Mouse (Mus musculus): ENCODE measurements around the gene Lonp2.

GRCm38 (mm10) chr8:86654578-86654977 lies 30.7 kb downstream of the Lonp2 start:
- no peak for TF ChIP-seq USF1 (IDR thresholded peaks at IDR 0.05; ENCODE audit: low read depth)
- TF ChIP-seq POLR2A (IDR thresholded peaks at IDR 0.05; ENCODE audit: insufficient read length, low read depth) = no peak
- TF ChIP-seq TCF12 (IDR thresholded peaks at IDR 0.05; ENCODE audit: insufficient read depth, poor library complexity, severe bottlenecking) = no peak
- no peak for TF ChIP-seq E2F4 (IDR thresholded peaks at IDR 0.05; ENCODE audit: insufficient read depth)
- no peak for TF ChIP-seq MYOD1 (IDR thresholded peaks at IDR 0.05; ENCODE audit: control insufficient read depth in 1 of 3, insufficient read length in 2 of 3, low read depth in 2 of 3)
- TF ChIP-seq POLR2AphosphoS2 (IDR thresholded peaks at IDR 0.05; ENCODE audit: insufficient read length, low read depth) = no peak
- TF ChIP-seq CEBPB (IDR thresholded peaks at IDR 0.05; ENCODE audit: insufficient read depth, poor library complexity, severe bottlenecking) = no peak
